17 mouse cellular contexts compared by ENCODE assay signal in the genomic region with DNA sequence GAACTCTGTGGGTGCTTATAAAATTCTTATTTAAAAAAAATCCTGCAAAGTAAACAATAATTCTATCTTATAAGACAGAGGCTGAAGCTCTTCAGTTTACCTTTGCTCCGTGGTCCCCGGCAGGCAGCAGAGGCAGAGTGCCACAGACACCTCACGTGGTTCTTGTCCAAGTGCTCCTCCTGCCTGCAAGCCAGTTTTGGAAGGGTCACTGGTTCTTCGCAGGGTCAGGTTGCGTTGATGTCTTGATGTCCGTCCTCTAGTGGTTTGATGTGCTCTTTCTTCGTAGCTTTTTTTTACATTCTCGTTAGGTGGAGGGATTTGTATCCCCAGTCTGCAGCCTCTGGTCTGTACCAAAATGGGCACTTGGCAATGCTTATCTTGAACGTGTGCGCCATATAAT.
"Had no signal": no experiment of that assay in that cellular context is flagged by ENCODE, and none has a peak within 500 bp of the region (broad histone marks: within the 10 kb centered on the region; RNA-seq: fewer than 3 reads in every experiment).

No protein-coding gene starts in this region.

- H3K9ac ChIP-seq: liver, postnatal 0 days; lung, embryonic 15.5 days; midbrain, embryonic 12.5 days; midbrain, embryonic 15.5 days; neural tube, embryonic 12.5 days; stomach, embryonic 15.5 days had no signal

- H3K27me3 ChIP-seq: lung, embryonic 15.5 days; megakaryocyte, embryonic 14.5 days; midbrain, embryonic 12.5 days; midbrain, embryonic 15.5 days; neural tube, embryonic 12.5 days; stomach, embryonic 15.5 days had no signal

- H3K4me2 ChIP-seq: lung, embryonic 15.5 days; midbrain, embryonic 12.5 days; midbrain, embryonic 15.5 days; neural tube, embryonic 12.5 days; stomach, embryonic 15.5 days had no signal

- H3K9me3 ChIP-seq: lung, embryonic 15.5 days; midbrain, embryonic 12.5 days; midbrain, embryonic 15.5 days; neural tube, embryonic 12.5 days; stomach, embryonic 15.5 days had no signal

- H3K36me3 ChIP-seq: midbrain, embryonic 12.5 days; midbrain, embryonic 15.5 days; neural tube, embryonic 12.5 days; stomach, embryonic 15.5 days had no signal

- H3K4me3 ChIP-seq: lung, embryonic 15.5 days; megakaryocyte, embryonic 14.5 days; midbrain, embryonic 12.5 days; midbrain, embryonic 15.5 days; neural tube, embryonic 12.5 days; stomach, embryonic 15.5 days had no signal

- DNase-seq: liver, postnatal 0 days; lung, adult 2 months; lung, postnatal 14 days; lung, postnatal 36 days; right cerebral cortex, postnatal 14 days; thymus, adult 2 months; thymus, postnatal 25 days; thymus, postnatal 4 days had no signal

- ATAC-seq: liver, postnatal 0 days; lung, postnatal 0 days; midbrain, embryonic 15.5 days had no signal

- H3K4me1 ChIP-seq: lung, embryonic 15.5 days; midbrain, embryonic 15.5 days; neural tube, embryonic 12.5 days; stomach, embryonic 15.5 days had no signal

- H3K27ac ChIP-seq: lung, embryonic 15.5 days; macrophage; midbrain, embryonic 12.5 days; midbrain, embryonic 15.5 days; neural tube, embryonic 12.5 days; stomach, embryonic 15.5 days; stomach, postnatal 0 days had no signal
